Mouse (Mus musculus) lung, postnatal 0 days (tissue): ENCODE results near the gene Arel1.

Source experiments
- CTCF ChIP-seq: IDR thresholded peaks from 2 replicates; pipeline ENCODE4 v1.5.1; 2016; ENCODE audit warnings: antibody characterized with exemption, mild to moderate bottlenecking
- EP300 ChIP-seq: IDR thresholded peaks from 2 replicates; pipeline ENCODE4 v1.6.1; 2016; ENCODE audit warnings: antibody characterized with exemption, mild to moderate bottlenecking, control low read depth

DNA sequence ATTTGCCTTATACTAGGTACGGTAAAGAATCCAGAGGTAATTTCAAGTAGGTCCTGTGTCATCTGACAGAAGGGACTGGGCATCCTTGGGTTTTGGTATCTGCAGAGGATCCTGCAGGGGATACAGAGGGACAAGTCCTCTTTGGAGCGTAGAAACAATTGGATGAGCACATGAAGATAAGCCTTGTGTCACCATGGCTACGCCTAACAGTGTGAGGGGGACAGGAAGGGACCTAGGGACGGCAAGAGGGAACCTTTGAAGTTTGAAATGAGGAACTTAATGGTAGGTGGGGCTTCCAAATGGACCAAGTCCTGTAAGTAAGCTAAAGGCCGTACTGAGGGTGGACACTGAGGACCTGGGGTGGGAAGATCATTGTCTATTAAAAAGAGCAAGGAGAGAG is 73.4 kb downstream of the Arel1 start:
- no peak for TF ChIP-seq CTCF
- TF ChIP-seq EP300: no peak
